Mouse (Mus musculus) embryo, embryonic 10.5 days (tissue): ENCODE measurements around the gene 1700022I11Rik.
A peak's percentile ranks its signal among the peaks of the same experiment; 100 is the strongest.

ENCODE experiments used
- DNase-seq: peaks from one replicate; pipeline ENCODE4 v3.0.0-alpha.2; 2015; ENCODE audit warnings: low spot score

1700022I11Rik gene

GRCm38 (mm10) chr4:42969304-42969703 is at the start of gene 1700022I11Rik:
Gene 1700022I11Rik (plus strand): TSS chr4:42969604.
- DNase-seq = no peak

DNA sequence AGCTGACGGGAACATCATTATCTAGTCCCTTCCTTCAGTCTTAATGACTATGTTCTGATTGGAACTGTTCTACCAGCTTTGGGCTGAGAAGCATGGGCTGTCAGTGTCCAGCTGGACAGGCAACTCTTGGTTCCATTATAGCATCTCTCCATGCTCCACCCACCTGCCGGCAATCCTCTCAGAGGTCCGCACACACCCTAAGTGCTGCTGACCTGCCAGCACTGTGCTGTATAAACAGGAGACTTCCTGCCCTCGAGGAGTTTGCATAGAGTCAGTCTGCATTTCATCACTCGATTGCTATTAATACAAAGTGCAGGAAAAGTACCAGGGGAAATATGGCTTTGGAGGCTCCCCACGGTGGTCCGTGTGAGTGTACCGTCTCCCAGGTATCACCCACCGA is 48.7 kb upstream of the 1700022I11Rik start:
- no peak for DNase-seq

DNA sequence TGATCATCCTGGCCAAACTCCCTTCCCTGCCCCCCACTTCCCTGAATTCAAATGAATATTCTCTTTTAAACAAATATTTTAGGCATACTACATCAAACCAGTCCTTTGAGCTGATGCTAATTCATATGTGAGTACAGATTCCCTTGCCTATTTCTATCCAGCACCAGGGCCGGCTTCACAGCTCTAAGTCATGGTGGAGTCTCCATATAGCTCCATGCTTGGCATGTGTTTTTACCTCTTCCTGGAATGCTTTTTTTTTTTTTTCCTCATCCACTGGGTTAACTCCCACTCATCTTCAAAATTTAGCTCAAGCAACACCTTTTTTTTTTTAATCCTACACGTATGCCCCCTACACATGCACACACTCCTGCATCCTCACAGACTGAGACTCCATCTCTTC is 47.9 kb upstream of the 1700022I11Rik start:
- DNase-seq = no peak

DNA sequence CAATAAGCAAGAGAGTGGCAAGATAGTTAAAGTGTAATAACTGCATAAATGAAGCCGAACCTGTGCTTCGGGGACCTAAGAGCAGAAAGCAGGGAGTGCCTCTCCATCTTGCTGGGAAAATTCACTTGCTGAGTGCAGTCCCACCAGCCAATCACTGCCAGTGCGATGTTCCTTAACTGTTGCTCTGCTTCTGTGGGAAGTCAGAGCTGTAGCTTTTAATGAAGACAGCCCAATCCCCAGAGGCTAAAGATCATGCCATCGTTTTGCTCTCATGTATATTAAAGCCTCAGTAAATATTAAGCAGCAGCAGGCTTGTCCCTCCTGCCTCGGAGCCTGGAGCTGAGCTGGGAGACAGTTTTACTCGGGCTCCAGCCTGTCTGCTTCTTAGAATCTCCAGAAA is 47.3 kb upstream of the 1700022I11Rik start:
- no peak for DNase-seq

- no peak for DNase-seq
Observed at GRCm38 (mm10) chr4:42922461-42922860, 46.9 kb upstream of the 1700022I11Rik start.

- DNase-seq = no peak
Observed at GRCm38 (mm10) chr4:42924095-42924710, 45.2 kb upstream of the 1700022I11Rik start.

DNA sequence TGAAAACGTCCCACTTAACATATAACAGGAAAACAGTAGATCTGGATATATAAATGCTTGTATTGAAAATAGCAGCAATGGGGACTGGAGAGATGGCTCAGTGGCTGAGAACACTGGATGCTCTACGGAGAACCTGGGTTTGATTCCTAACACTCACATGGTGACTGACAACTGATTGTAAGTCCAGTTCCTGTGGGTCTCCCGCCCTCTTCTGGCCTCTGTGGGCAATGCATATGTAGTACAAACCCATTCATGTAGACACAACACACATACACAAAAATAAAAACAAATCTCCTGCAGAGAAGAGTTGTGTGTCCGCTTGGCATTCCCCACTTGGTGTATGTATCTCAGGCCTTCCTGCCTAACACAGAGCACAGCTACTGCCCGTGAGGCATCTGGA is 41.2 kb upstream of the 1700022I11Rik start:
- DNase-seq = no peak

GRCm38 (mm10) chr4:42928952-42929351 is 40.5 kb upstream of the 1700022I11Rik start:
- no peak for DNase-seq

DNA sequence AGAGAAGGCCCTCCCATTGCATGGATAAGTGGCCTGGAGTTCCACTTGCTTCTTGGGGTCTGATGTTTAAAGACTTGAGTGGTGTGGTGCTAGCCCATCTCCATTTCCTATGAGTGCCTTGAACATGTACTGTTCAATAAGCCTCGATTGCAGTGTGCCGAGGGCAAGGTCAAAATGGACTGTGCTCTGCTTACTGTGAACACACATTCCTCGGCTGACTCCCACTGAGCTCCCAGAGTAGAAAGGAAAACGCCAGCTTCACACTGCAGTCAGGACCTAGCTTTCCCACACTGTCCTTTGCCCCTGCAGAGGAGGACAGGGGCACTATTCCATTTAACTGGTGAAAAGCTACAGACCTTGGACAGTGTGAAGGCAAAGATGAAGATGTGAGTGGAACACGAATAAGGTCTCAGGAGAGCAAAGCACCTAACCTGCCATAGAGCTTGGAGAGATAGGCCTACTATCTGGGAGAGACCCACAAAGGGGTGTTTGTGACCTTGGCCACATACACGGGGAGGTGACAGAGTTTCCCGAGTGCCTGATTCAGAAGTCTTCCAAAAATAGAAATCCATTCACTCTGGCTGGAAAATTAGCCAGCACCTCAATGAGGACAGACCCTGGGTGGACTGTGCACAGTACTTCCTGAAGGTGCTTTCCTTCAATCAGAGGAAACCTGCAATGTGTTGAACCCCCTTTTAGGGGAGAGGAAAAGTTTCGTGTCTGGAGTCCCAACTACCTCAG is 37.0 kb upstream of the 1700022I11Rik start:
- DNase-seq = no peak

GRCm38 (mm10) chr4:42933630-42934029 is 35.8 kb upstream of the 1700022I11Rik start:
- peak; percentile 74 for DNase-seq

GRCm38 (mm10) chr4:42941396-42941795 is 28.0 kb upstream of the 1700022I11Rik start:
- DNase-seq = no peak

DNA sequence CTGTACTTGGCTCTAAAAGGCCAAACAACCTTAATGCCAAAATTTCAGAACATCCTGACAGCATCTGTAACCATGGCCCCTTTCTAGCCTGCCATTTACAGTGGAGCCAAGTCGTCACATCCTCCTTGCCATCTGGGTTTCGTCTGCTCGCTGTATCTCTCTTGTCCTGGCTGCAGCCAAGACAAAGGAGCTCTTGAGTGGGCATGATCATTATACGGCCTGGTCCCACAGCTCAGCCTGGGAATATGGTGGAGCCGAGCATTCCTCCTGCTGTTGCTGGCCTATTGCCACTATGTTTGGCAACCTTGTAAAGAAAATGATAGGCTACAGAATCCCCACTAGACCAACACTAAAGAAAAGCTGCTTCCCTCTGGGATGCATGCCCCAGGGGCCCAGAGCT is 26.1 kb upstream of the 1700022I11Rik start:
- no peak for DNase-seq

GRCm38 (mm10) chr4:42944185-42944584 is 25.2 kb upstream of the 1700022I11Rik start:
- DNase-seq = no peak

DNA sequence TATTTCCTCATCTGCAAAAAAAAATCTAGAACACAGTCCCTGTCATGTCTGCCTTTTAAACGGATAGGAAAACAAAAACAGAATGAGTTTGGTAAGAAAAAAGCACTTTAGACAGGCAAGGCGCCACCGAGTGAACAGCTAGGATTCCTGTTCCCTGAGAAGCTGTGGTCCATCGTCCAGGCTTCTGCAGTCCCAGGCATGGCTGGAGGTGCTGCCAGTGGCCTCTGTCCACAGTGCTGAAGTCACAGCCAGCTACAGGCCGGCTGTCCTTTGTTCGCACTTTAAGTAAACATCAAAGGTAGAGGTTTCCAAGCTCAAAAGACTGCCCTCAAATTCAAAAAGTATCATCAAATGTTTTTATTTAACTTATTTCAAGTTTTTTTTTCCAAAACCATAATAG is 24.4 kb upstream of the 1700022I11Rik start:
- peak; percentile 63 for DNase-seq

DNA sequence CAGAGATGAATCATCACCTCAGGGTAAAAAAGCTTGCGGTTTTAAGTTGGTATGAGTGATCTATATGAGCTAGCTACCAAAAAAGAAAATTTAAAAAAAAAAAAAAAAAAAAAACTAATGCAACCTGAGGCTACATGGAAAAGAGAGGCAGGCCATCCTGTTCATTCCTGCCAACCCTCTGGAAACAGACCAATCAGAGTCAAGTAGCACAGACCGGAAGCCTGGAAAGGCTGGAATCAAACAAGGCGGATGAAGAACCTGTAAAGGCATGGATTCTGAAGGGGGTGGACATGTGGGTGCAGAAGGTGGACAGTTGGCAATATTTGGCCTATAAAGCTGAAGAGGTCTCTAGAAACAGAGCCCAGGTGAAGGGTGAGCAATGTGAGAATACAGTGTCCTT is 24.0 kb upstream of the 1700022I11Rik start:
- no peak for DNase-seq

- DNase-seq = peak; percentile 88
Observed at GRCm38 (mm10) chr4:42945952-42946351, 23.5 kb upstream of the 1700022I11Rik start.

GRCm38 (mm10) chr4:42946733-42947290 is 22.6 kb upstream of the 1700022I11Rik start:
- peak; percentile 61 for DNase-seq

DNA sequence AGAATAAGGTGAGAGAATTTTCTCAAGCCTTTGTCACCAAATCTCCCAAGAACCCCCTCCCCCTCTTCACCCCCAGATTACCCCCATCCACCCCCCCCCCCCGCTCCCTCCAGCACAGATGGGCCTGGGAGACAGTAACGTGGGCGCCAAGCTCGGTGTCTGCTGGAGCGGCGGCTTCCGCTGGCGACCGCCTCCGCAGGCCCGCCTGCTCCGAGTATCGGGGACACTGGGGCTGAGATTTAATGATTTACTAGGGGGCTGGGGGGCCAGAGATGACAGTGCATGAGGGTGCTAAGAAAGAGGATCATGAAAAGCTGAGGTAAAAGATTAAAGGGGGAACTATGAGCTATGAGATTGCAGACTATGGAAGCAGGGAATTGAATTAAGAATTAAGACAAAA is 20.9 kb upstream of the 1700022I11Rik start:
- DNase-seq = no peak

DNA sequence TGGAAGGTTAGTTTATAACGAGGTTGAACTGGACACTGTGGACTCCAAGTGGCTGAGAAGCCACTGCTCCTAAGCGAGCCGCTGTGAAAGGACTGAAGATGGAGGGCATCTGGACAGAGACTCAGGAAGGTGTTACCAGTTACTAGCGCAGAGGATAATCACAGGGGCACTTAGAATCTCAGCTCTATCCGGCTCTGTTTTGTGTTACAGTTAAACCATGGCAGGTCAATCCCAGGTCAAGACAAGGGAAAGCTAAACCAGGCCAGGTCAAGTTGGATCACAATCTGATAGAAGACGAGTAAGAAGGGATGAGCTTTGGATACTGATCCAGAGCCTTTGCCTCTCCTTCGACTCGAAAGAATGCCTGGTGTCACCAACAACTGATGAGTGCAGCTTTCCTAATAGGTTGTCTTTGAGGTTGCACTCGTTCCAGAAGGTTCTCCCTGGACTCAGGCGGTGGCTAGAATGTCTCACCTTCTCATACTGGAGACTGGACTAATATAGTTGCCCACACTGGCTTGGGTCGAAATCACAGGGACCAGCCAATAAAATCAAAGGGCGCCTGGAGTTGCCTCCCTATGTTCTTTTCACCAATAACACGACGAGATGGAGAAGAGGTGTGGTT is 20.2 kb upstream of the 1700022I11Rik start:
- DNase-seq = no peak

- DNase-seq = peak; percentile 97
Observed at GRCm38 (mm10) chr4:42949676-42950051, 19.7 kb upstream of the 1700022I11Rik start, which contains the start of gene Dnajb5. Gene Dnajb5 (plus strand): TSS chr4:42949814.

GRCm38 (mm10) chr4:42950065-42950558 is 19.3 kb upstream of the 1700022I11Rik start:
- DNase-seq = peak; percentile 89
